In the genomic region with DNA sequence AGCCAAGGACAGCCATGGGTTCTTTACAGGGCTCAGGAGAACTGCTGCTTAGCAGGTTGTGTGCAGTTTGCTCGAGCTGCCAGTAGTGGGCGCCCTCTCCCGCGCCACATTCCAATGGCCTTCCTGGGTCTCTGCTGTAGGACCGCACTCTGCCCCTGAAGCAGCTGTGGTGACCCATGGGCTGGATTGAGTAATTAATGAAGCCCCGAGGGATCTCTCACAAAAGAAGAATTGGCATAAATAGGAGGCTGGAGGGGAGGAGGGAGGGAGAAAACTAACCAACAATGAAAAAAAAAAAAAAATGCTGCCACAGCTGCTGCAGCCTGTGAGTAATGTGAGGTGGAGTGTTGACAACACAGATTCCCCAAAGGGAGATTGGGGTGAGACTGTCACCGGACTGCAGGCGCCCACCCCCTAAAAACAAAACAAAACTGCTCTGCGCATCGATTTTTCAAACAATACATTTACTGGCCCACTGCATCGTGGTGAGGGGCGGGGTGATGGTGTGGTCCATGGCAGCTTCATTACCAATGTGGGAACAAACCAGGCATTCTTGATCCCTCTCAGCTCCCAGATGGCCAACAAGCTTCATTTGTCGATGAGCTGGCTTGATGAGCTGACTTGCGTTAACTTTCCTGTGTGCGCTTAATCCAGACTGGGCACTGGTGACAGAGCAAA, we compare ENCODE assay signal across 9 mouse cellular contexts. TPM values are rescaled to one million over a fixed set of nuclear protein-coding genes. Genes with fewer than 3 reads are reported as not detected.
DNase-seq lines count a peak whose midpoint lies in the region; ATAC-seq and TF ChIP-seq lines count a peak whose summit lies in the region.
"Had no signal": no experiment of that assay in that cellular context is flagged by ENCODE, and none has a peak within 500 bp of the region (broad histone marks: within the 10 kb centered on the region; RNA-seq: fewer than 3 reads in every experiment).

No protein-coding gene starts in this region.

- peak; percentile 17 for DNase-seq in right cerebral cortex, adult 18-20 months
- no peak for DNase-seq in right cerebral cortex, postnatal 36 days (ENCODE audit: low spot score in 2 of 2)
- DNase-seq in adrenal gland, postnatal 10 days = peak; percentile 75
- DNase-seq in hindbrain, embryonic 14.5 days (ENCODE audit: low spot score) = peak; percentile 66

- no peak for TF ChIP-seq POLR2A in small intestine, adult 2 months (IDR thresholded peaks at IDR 0.05; ENCODE audit: low read depth, low read length)

- H3K36me3 ChIP-seq in forebrain, embryonic 13.5 days (ENCODE audit: poor library complexity, severe bottlenecking) = no peaks in the 10 kb centered on the region
- H3K36me3 ChIP-seq in hindbrain, embryonic 14.5 days (replicated peaks; ENCODE audit: control insufficient read depth, insufficient read depth) = no peaks in the 10 kb centered on the region
- no peaks in the 10 kb centered on the region for H3K36me3 ChIP-seq in small intestine, adult 2 months (ENCODE audit: control insufficient read depth, insufficient read depth, low read length)
- H3K36me3 ChIP-seq in intestine, embryonic 16.5 days (ENCODE audit: control insufficient read depth, insufficient read depth, low read length) = no peaks in the 10 kb centered on the region
- H3K36me3 ChIP-seq: limb, embryonic 15.5 days had no signal

- TF ChIP-seq CTCF in small intestine, adult 2 months (IDR thresholded peaks at IDR 0.05; ENCODE audit: extremely low read depth, insufficient read length, insufficient replicate concordance, low read depth, low read length) = peak; percentile 75; the same call in 1 of the 2 replicates

- H3K27me3 ChIP-seq in forebrain, embryonic 13.5 days = peaks cover 5% of the 10 kb centered on the region; the same call in 1 of the 2 replicates
- H3K27me3 ChIP-seq in hindbrain, embryonic 14.5 days (ENCODE audit: control insufficient read depth, insufficient read depth, low read length) = no peaks in the 10 kb centered on the region
- H3K27me3 ChIP-seq in small intestine, adult 2 months (ENCODE audit: control insufficient read depth, insufficient read depth, low read length) = no peaks in the 10 kb centered on the region
- no peaks in the 10 kb centered on the region for H3K27me3 ChIP-seq in intestine, embryonic 16.5 days (replicated peaks; ENCODE audit: control insufficient read depth, insufficient read depth, low read length)
- H3K27me3 ChIP-seq: limb, embryonic 15.5 days had no signal

- no peak overlapping the region for H3K4me2 ChIP-seq in forebrain, embryonic 13.5 days
- peak overlapping the region; percentile 22; the same call in 1 of the 2 replicates for H3K4me2 ChIP-seq in hindbrain, embryonic 14.5 days (replicated peaks)
- no peak overlapping the region for H3K4me2 ChIP-seq in intestine, embryonic 16.5 days (ENCODE audit: low read depth, low read length)
- H3K4me2 ChIP-seq: limb, embryonic 15.5 days had no signal

- no peak overlapping the region for H3K4me3 ChIP-seq in forebrain, embryonic 13.5 days
- no peak overlapping the region for H3K4me3 ChIP-seq in hindbrain, embryonic 14.5 days (replicated peaks; ENCODE audit: low read length)
- no peak overlapping the region for H3K4me3 ChIP-seq in small intestine, adult 2 months (ENCODE audit: low read depth, low read length)
- H3K4me3 ChIP-seq in intestine, embryonic 16.5 days (ENCODE audit: low read length) = no peak overlapping the region
- H3K4me3 ChIP-seq: limb, embryonic 15.5 days had no signal

- peak; percentile 67; the same call in 1 of the 2 replicates for ATAC-seq in forebrain, embryonic 13.5 days
- peak; percentile 73 for ATAC-seq in hindbrain, embryonic 14.5 days (ENCODE audit: low FRiP score)
- peak; percentile 61; the same call in 1 of the 2 replicates for ATAC-seq in megakaryocyte-erythroid progenitor cell, adult 5-6 weeks (replicated peaks; ENCODE audit: low FRiP score, low TSS enrichment, poor library complexity, severe bottlenecking)
- no peak for ATAC-seq in intestine, embryonic 16.5 days

- H3K9ac ChIP-seq in forebrain, embryonic 13.5 days = no peak overlapping the region
- H3K9ac ChIP-seq in hindbrain, embryonic 14.5 days = no peak overlapping the region
- H3K9ac ChIP-seq in intestine, embryonic 16.5 days (ENCODE audit: low read depth, low read length) = no peak overlapping the region
- H3K9ac ChIP-seq: limb, embryonic 15.5 days had no signal

- 38% methylated on average over 15 of the region's 15 CpGs for WGBS in forebrain, embryonic 13.5 days
- WGBS in hindbrain, embryonic 14.5 days = 29% methylated on average over 15 of the region's 15 CpGs
- 53% methylated on average over 15 of the region's 15 CpGs for WGBS in small intestine, adult 2 months
- 48% methylated on average over 15 of the region's 15 CpGs for WGBS in intestine, embryonic 16.5 days

- no peaks in the 10 kb centered on the region for H3K4me1 ChIP-seq in forebrain, embryonic 13.5 days
- no peaks in the 10 kb centered on the region for H3K4me1 ChIP-seq in hindbrain, embryonic 14.5 days (replicated peaks; ENCODE audit: control insufficient read depth, insufficient read depth, low read length)
- no peaks in the 10 kb centered on the region for H3K4me1 ChIP-seq in small intestine, adult 2 months (ENCODE audit: control insufficient read depth, insufficient read depth, insufficient read length, low read length)
- no peaks in the 10 kb centered on the region for H3K4me1 ChIP-seq in intestine, embryonic 16.5 days (ENCODE audit: control insufficient read depth, insufficient read depth, low read length)
- H3K4me1 ChIP-seq: limb, embryonic 15.5 days had no signal

- H3K9me3 ChIP-seq in forebrain, embryonic 13.5 days (replicated peaks) = no peaks in the 10 kb centered on the region
- no peaks in the 10 kb centered on the region for H3K9me3 ChIP-seq in hindbrain, embryonic 14.5 days (ENCODE audit: control insufficient read depth, low read length)
- no peaks in the 10 kb centered on the region for H3K9me3 ChIP-seq in intestine, embryonic 16.5 days (ENCODE audit: control insufficient read depth, low read length)
- H3K9me3 ChIP-seq: limb, embryonic 15.5 days had no signal

- no peak overlapping the region for H3K27ac ChIP-seq in forebrain, embryonic 13.5 days
- H3K27ac ChIP-seq in hindbrain, embryonic 14.5 days = no peak overlapping the region
- no peak overlapping the region for H3K27ac ChIP-seq in small intestine, adult 2 months (ENCODE audit: insufficient read depth, low read depth, low read length)
- no peak overlapping the region for H3K27ac ChIP-seq in intestine, embryonic 16.5 days (ENCODE audit: low read length)
- H3K27ac ChIP-seq: limb, embryonic 15.5 days had no signal

RNA-seq across cellular contexts. Expression of gene Nfkbia, which starts 25.8 kb away (rescaled TPM):
- total RNA-seq in adrenal gland, postnatal 10 days (2021) = 10 to 100 TPM; 83.4 to 91.1 TPM
- polyA plus RNA-seq in forebrain, embryonic 13.5 days (2015; fragmentation: Nextera tagmentation; extraction: Ambion mirVana) = 46.4 and 47.0 TPM in 2 replicates
- 59.7 and 63.9 TPM in 2 replicates for polyA plus RNA-seq in hindbrain, embryonic 14.5 days (2014; fragmentation: Nextera tagmentation; extraction: Ambion mirVana)
- total RNA-seq in megakaryocyte-erythroid progenitor cell, adult 5-6 weeks (2014; fragmentation: Nextera tagmentation) = 13.8 and 29.4 TPM in 2 replicates
- 71.6 and 81.5 TPM in 2 replicates for total RNA-seq in megakaryocyte-erythroid progenitor cell, adult 5-6 weeks (2017)
- 171 and 272 TPM in 2 replicates for polyA plus RNA-seq in small intestine, adult 2 months (2012; rRNA removed)
- polyA plus RNA-seq in intestine, embryonic 16.5 days (2015; fragmentation: Nextera tagmentation; extraction: Ambion mirVana) = 75.5 and 83.8 TPM in 2 replicates

RNA-seq across cellular contexts. Expression of gene Aldoart2, which starts 46.8 kb away (rescaled TPM):
- not detected for total RNA-seq in adrenal gland, postnatal 10 days (2021)
- polyA plus RNA-seq in forebrain, embryonic 13.5 days (2015; fragmentation: Nextera tagmentation; extraction: Ambion mirVana) = not detected in 2 replicates
- not detected in 2 replicates for polyA plus RNA-seq in hindbrain, embryonic 14.5 days (2014; fragmentation: Nextera tagmentation; extraction: Ambion mirVana)
- not detected in 2 replicates for total RNA-seq in megakaryocyte-erythroid progenitor cell, adult 5-6 weeks (2014; fragmentation: Nextera tagmentation)
- not detected in 2 replicates for total RNA-seq in megakaryocyte-erythroid progenitor cell, adult 5-6 weeks (2017)
- not detected in 2 replicates for polyA plus RNA-seq in small intestine, adult 2 months (2012; rRNA removed)
- polyA plus RNA-seq in intestine, embryonic 16.5 days (2015; fragmentation: Nextera tagmentation; extraction: Ambion mirVana) = not detected in 2 replicates
- polyA plus RNA-seq: limb, embryonic 15.5 days had no signal

Comparison
In these comparisons a context has a peak if more than half of its experiments do, and no peak if none do; other contexts are left out.
1. DNase-seq: peak in right cerebral cortex, adult 18-20 months (single experiment), adrenal gland, postnatal 10 days (single experiment) and hindbrain, embryonic 14.5 days (single experiment); none in right cerebral cortex, postnatal 36 days (0 of 2).